Mouse (Mus musculus) lung, postnatal 14 days (tissue): ENCODE results near the gene Chmp6.
A peak's percentile ranks its signal among the peaks of the same experiment; 100 is the strongest.

Source experiments
- DNase-seq: peaks from one replicate; pipeline ENCODE4 v3.0.0; 2021

The Chmp6 gene

DNA sequence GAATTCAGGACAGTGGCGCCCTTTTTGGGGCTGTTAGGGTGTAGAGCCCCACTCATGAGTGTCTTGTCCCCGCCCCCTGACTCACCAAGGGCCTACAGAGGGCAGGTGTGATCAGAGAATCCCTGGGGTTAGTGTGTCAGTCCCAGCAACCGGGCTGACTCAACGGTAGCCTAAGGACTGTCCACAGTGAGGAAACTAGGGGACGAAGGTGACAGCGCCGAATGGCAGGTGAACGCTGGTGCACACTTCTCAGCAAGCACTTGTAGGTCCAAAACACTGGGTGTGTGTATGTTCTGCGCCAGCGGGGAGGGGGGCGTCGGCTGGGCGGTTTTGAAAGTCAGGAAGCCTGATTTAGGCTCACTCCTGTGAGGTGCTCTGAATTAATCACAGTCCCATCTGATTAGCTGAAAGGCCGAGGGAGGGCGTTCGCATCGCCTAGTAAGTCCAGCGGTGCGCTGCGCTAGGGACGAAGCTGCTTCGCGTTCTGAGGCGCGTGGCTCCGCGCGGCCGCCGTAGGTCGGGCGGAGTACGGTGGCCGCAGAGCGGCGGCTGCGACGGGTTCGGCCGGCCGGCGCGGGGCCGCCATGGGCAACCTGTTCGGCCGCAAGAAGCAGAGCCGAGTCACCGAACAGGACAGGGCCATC is at the start of gene Chmp6:
Chmp6 (plus strand) TSS at position 151 of the 644 bp plus-strand sequence.
- peak; percentile 90 for DNase-seq

- no peak for DNase-seq
Observed at GRCm38 (mm10) chr11:119866837-119867236, 46.4 kb upstream of the Chmp6 start.

GRCm38 (mm10) chr11:119868138-119868537 is 45.1 kb upstream of the Chmp6 start:
- DNase-seq = no peak

DNA sequence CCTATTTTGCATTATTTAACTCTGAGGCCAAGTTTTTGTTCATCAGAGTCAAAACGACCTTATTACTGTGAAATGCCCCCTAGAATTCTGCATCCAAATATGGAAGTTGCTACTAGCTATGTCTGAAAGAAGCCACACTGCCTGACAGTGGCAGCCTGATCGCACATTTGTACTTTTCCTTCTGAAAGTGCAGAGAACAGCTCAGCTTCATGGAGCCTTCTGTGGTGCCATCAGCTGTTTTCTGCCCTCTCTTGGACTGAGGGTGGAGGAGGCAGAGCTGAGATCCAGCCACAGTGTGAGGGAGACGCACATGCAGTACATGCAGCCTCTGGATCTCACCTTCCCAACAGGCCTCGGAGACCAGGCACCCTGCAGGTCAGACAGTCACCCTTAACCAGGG is 44.7 kb upstream of the Chmp6 start:
- no peak for DNase-seq

- no peak for DNase-seq
Observed at GRCm38 (mm10) chr11:119871141-119871540, 42.1 kb upstream of the Chmp6 start.

- DNase-seq = no peak
Observed at GRCm38 (mm10) chr11:119873643-119874042, 39.6 kb upstream of the Chmp6 start.

- DNase-seq = no peak
Observed at GRCm38 (mm10) chr11:119874841-119875240, 38.4 kb upstream of the Chmp6 start.

GRCm38 (mm10) chr11:119875685-119876084 is 37.6 kb upstream of the Chmp6 start:
- DNase-seq = no peak

- DNase-seq = no peak
Observed at GRCm38 (mm10) chr11:119877124-119877523, 36.1 kb upstream of the Chmp6 start.

DNA sequence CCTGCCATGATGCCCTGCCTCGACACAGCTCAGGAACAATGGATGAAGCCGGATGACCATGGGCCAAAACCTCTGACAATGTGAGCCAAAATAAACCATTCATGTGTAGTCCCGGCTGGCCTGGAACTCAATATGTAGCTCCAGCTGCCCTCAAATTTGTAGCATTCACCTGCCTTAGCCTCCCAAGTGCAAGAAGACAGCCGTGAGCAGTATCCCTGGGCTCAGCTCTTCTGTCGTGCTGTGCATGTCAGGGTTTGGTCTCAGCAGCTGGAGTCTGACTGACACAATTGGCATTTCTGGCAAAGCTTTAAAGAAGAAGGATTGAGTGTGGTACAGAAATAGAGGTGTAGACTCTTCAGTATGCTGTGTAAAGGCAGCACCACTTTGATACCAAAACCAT is 33.7 kb upstream of the Chmp6 start:
- DNase-seq = no peak

GRCm38 (mm10) chr11:119883646-119884045 is 29.6 kb upstream of the Chmp6 start:
- no peak for DNase-seq

- DNase-seq = no peak
Observed at GRCm38 (mm10) chr11:119889966-119890365, 23.3 kb upstream of the Chmp6 start.

GRCm38 (mm10) chr11:119891601-119892215 is 21.5 kb upstream of the Chmp6 start:
- DNase-seq = no peak

- DNase-seq = no peak
Observed at GRCm38 (mm10) chr11:119893667-119894236, 19.5 kb upstream of the Chmp6 start.

DNA sequence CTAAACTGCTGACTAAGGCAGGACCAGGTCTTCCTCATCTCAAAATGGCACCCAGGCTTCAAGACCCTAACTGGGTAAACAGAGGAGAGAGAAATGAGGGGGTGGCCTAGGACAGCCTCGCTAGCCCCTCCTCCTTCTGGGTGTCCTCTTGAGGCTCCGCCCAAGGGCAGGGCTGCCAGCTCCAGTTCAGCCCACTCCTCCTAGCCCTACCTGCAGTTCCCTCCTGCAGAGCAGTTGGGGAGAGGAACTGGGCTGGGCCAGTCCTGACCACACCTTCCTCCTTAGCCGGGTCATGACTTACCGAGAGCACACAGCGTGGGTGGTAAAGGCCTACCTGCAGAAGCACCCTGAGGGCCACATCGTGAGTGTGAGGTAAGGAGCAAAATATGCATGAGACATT is 18.6 kb upstream of the Chmp6 start:
- no peak for DNase-seq

- no peak for DNase-seq
Observed at GRCm38 (mm10) chr11:119897041-119897440, 16.2 kb upstream of the Chmp6 start.

DNA sequence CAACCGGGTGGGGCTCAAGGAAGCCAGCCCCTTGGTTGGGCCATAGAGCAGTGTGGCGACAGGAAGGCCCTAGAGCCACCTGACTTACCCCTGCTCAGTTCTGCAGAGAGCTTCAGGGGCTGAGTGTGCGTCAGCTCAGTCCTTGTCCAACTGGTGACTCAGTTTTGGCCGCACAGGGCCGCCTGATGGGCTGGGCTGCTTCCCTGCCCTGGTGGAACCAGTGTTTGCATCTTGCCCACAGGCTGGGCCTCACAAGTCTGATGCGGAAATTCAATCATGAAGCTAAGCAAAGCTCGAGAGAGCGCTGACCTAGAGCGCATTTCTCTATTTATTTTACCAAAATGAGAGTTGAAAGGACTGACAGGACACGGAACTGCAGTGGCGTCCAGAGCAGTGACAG is 14.3 kb upstream of the Chmp6 start:
- DNase-seq = no peak

GRCm38 (mm10) chr11:119901174-119901573 is 12.1 kb upstream of the Chmp6 start:
- no peak for DNase-seq

- no peak for DNase-seq
Observed at GRCm38 (mm10) chr11:119902891-119903290, 10.3 kb upstream of the Chmp6 start.

GRCm38 (mm10) chr11:119904621-119905286 is 8.5 kb upstream of the Chmp6 start:
- peak; percentile 76 for DNase-seq

- DNase-seq = no peak
Observed at GRCm38 (mm10) chr11:119905794-119906193, 7.4 kb upstream of the Chmp6 start.

- DNase-seq = no peak
Observed at GRCm38 (mm10) chr11:119907006-119907650, 6.1 kb upstream of the Chmp6 start.

GRCm38 (mm10) chr11:119907711-119908110 is 5.5 kb upstream of the Chmp6 start:
- DNase-seq = no peak
